Mouse (Mus musculus) Patski (cell line): ENCODE measurements at regions not wholly inside any gene's neighbourhood (a gene's known extent, or its start where the extent isn't known, plus 50 kb on each side); places are given as distances from the start of the nearest gene placed in this dataset.

Source experiments
- ATAC-seq: fragments of 100-300 bp; one replicate; pipeline ENCODE4 v1.8.0; 2021
- CTCF ChIA-PET: fragments of 350-600 bp; sonication (Branson Sonifier 250); formaldehyde crosslinking; loops from one replicate; lab custom pipeline; 2022; ENCODE audit warnings: inconsistent platforms; lab: Charles Lee
- POLR2A ChIA-PET: fragments of 350-600 bp; sonication (Branson Sonifier 250); formaldehyde crosslinking; loops from one replicate; lab custom pipeline; 2022; ENCODE audit warnings: antibody characterized with exemption, inconsistent platforms; lab: Charles Lee
- DNase-seq: peaks from one replicate; pipeline ENCODE4 v3.0.0-alpha.2; 2011; ENCODE audit warnings: low read depth, low spot score
- H3K27me3 ChIP-seq: fragments of 371-371 bp; one replicate; pipeline ENCODE4 v1.5.1; 2021
- CTCF ChIP-seq: fragments of 100-300 bp; IDR thresholded peaks from one replicate; pipeline ENCODE4 v1.5.1; 2021
- in situ Hi-C: fragments of 300-500 bp; cut with MboI; formaldehyde crosslinking; loops from 3 replicates; pipeline ENCODE4 v1.11.1; 2018; ENCODE audit warnings: low pct_unique_long_range_greater_than_20kb, mixed read lengths

- DNase-seq (no peak), ATAC-seq (no peak)
- no peaks in the 10 kb centered on the region for H3K27me3 ChIP-seq
- CTCF ChIA-PET: interaction anchor here (1.2 kb wide), 1 partner anchor 15 kb away, joined by 4 read pairs; no protein-coding TSS in a partner anchor
- in situ Hi-C loops: no loop called here
- POLR2A ChIA-PET: no interaction called here
- no peak for TF ChIP-seq CTCF
These were observed 622.2 kb downstream of the Gbe1 start for GRCm38 (mm10) chr16:70935959-70936358.

- CTCF ChIA-PET: no interaction called here
- DNase-seq (no peak), ATAC-seq (no peak)
- in situ Hi-C loops: no loop called here
- POLR2A ChIA-PET: no interaction called here
- no peak for TF ChIP-seq CTCF
- H3K27me3 ChIP-seq: no peaks in the 10 kb centered on the region
These were observed 639.2 kb downstream of the Gbe1 start for GRCm38 (mm10) chr16:70952937-70953336.
